Mouse (Mus musculus) erythroid progenitor cell, adult 5-6 weeks (primary cell): ENCODE data around the gene Mrln. TPM values are rescaled to one million over a fixed set of nuclear protein-coding genes. Genes with fewer than 3 reads are reported as not detected.
"Not testable (repeated sequence)": the region's sequence is repeated elsewhere in the genome, so short reads cannot be mapped to it uniquely, and the experiment has no call there.

Experiments
- ATAC-seq: replicated peaks from 2 replicates; pipeline ENCODE4 v1.8.0; 2016; ENCODE audit warnings: moderate number of reproducible peaks, mild to moderate bottlenecking, moderate TSS enrichment, inconsistent platforms; ENCODE audit not compliant: poor library complexity, low FRiP score, severe bottlenecking
- total RNA-seq, 2 experiments: library from RNA; stranded (forward) in 1 of 2; stranded (reverse) in 1 of 2; fragments of 150-400 nt in 1 of 2; fragments of 186-747, 209-891 nt in 1 of 2; gene quantifications; 2 replicates each; pipeline versions ENCODE4 v1.2.3 to v1.2.4; 2015 to 2017; ENCODE audit warnings: low replicate concordance in 2 of 2

Mrln gene
- total RNA-seq, 2 experiments from 2014 or later, result not detected

DNA sequence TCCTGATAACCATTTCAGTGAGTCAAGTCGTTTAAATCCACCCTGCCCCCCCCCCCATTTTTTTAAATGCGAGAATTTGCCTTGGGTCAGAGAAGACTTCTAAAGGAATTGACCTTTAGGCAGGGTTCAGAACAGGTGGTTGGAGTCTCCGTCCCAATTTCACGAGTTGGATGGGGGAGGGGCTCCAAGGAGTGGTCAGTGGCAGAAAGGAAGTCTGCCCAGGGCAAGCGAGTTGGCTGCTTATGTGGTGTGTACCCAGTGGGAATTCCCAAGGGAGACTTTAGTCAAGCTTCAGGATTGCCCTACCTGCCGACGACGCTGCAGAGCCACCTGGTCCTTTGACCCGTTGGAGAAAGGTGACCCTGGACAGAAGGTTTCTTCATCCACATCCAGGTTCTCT lies 10.2 kb upstream of the Mrln start:
- ATAC-seq, result no peak

DNA sequence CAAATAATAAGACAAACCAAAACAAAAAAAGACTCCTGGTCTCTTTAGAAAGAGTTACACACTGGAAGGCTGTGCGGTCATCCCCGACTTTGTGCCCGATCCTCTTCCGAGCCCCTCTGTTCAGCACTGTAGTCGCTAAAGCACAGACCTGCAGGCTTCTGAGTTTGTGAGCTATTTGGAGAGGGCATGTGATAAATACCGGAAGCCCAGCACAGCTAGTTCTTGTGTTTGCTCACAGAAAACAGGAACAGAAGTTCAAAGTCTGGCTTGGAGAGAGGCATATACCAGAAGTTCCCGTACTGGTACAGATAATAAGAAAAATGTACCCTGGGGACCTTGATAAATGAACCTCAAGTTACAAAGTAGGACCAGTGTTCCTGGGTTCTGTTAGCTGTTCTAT lies 9.2 kb upstream of the Mrln start:
- no peak for ATAC-seq

DNA sequence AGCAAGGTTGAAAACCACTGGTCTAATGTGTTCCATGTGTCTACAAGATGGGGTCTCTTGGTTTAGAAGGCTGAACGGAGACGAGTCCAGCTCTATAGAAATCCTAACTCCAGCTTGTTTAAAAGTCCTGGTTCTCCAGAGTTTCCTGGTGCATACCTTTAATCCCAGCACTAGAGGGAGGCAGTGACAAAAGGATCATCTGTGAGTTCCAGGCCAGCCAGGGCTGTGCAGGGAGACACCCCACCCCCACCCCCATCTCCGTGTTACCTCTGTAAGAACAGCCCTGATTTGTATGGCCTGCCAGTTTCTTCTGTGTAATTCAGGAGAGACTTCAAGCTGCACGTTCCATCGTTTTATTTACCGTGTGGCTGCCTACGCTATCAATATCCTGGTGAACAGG lies 8.7 kb upstream of the Mrln start:
- no peak for ATAC-seq

DNA sequence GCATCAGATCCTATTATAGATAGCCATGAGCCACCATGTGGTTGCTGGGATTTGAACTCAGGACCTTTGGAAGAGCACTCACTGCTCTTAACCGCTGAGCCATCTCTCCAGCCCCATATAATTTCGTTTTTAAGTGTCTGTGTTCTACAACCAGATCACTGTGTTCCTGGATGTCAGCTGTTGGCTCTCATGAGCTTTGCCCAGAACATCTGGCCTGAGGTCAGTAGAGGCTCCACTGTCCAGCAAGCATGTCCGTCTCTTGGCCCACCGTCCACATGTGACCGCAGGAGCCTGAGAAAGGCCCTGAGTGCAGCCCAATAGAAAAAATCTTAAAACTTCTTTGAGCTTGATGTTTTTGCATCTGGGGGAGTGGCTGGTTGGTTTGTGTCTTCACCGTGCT lies 7.8 kb upstream of the Mrln start:
- no peak for ATAC-seq

DNA sequence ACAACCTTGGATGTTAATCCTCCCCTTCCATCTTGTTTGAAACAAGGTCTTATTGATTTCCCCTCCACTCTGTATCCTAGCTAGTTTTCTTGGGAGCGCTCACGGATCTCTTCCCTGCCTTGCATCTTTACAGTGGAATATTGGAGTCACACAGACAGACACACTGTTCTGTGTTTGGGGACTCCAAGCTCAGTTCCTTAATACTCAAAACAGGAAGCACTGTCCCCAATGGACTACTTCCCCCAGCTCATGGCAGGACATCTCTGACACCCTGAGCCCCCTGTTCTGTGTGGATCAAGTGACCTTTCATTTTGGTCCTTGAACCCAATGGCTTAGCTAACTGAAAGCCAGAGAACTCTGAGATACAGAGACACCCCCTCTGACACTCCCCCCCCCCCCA lies 6.9 kb upstream of the Mrln start:
- ATAC-seq, result no peak

DNA sequence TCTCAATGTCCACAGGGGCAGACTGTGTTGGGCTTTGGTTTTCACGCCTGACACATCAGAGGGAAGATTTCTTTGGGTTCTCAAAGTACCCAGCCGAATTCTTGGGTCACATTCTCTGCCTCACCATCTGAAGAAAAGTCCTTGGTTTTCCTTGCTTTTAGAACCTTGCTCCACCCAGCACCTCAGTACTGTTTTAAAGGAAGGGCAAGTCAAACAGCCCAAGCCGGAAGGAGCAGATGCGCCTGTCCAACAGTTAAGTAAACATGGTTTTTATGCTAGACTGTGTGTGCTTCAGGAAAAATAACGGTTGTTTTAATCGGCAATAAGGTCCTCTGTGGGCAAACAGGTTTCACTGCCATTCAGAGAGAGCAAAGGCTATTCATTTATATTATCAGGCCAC lies 6.5 kb upstream of the Mrln start:
- no peak for ATAC-seq

DNA sequence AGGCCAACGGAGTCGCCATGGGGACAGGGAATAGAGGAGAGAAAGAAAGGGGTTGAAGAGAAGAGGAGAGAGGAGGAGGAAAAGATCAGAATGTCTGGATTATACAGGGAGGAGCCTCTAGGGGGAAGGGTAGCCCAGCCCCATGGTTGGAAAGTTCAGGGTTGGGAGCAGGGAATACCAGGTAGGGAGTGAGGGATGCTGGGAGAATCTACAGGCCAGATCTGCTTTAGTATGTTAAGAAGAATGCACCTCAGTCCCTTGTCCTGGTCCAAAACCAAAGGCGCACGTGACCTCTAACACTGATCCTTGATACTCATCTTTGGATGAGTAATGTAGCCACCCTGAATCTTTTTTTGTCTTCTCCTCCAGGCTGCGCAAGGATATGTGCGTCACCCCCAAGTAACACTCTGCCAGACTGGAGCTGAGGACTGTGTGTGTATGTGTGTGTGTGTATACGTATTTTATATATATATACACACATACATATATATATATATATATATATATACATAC lies 5.5 kb upstream of the Mrln start:
- no peak for ATAC-seq

DNA sequence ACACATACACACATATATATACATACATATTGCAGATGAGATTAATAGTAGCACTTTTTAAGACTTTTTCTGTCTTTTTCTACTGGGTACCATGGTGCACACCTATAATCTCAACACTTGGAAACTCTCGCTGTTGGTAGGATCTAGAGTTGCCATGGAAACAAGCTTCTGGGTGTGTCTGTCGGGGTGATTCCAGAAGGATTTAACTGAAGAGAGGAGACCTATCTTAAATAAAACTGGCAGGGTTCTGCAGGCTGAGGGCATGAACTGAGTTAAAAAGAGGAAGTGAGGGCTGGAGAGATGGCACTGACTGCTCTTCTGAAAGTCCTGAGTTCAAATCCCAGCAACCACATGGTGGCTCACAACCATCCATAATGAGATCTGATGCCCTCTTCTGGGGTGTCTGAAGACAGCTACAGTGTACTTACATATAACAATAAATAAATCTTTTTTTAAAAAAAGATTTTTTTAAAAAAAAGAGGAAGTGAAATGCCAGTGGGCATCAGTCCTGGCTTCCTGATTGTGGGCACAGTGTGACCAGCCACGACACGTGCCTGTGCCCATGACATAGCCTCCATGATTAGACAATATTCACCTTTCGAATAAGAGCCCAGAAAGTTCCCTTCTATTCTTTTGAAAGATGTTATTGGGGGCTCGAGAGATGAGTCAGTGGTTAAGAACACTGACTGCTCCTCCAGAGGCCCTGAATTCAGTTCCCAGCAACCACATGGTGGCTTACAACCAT lies 4.8 kb upstream of the Mrln start:
- no peak for ATAC-seq

DNA sequence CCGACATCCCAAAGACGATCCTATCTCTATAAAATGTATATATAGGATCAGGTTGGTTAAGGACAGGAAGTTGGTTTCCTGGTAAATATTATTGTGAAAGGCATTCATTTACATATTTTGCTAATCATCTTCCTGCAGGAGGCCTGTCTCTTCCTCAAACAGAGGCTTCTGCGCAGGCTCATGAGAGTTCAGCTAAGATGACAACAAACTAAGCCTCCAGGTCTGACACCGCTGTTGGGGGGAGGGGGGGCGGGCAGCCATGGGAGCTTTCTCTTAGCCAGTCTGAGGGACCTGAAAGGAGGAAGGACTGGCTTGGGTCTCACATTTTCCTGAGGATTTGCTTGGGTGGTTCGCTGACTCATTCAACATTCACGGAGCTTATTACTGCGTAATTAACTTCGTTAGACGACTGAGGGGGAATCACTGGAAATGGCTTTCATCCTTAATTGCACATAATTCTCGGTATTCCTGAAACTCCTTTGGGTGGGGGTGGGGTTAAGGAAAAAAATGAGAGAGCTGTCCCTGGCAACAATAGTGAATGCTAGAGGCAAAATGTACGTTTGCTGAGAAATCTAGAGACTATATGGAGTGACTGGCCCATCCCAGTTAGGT lies 3.5 kb upstream of the Mrln start:
- ATAC-seq, result no peak

DNA sequence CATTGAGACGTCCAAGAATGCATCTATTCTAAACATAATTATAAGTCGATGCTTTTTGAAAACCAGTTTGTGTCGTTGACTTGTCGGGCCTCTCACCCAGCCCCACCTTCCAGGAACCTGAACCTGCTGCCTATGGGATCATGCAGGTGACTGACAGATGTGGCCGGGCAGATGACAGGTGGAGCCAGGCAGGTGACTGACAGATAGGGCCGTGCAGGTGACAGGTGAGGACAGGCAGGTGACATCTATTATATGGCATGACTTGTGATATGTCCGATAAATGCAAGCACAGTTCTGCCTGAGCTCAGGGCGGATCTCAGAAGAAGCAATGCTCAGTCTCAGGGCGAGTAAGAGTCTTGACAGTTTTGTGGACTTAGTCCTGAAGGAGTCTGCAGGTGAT lies 6.8 kb downstream of the Mrln start:
- ATAC-seq, result no peak

DNA sequence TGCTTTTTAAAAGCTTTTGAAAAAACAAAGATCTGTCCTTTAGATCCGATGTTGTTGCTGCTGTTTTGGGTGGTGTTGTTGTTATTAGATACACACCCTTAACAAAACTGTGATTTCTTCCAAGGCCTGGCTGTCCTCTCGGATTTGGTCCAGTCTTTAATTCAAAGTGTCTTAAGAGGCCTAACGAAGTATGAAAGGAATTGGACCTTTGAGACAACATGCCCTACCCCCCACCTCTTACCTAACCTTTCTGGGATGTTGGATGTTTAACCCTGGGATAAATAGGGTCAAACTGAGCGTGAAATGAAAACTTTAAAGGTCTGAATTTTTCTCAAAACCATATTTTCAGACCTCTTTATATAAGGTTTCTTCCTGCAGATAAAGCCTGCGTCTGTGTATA lies 16.5 kb downstream of the Mrln start:
- no peak for ATAC-seq

DNA sequence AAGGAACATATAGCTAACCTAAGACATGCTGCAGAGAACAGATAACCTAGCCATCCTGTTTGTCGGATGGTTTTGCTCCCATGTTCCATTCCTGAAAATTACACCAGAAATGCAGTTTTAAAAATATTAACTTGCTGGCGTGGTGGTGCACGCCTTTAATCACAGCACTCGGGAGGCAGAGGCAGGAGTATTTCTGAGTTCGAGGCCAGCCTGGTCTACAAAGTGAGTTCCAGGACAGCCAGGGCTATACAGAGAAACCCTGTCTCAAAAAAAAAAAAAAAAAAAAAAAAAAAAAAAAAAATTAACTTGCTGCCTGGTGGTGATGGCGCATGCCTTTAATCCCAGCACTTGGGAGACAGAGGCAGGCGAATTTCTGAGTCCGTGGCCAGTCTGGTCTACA lies 17.8 kb downstream of the Mrln start:
- ATAC-seq, result not testable (repeated sequence)

DNA sequence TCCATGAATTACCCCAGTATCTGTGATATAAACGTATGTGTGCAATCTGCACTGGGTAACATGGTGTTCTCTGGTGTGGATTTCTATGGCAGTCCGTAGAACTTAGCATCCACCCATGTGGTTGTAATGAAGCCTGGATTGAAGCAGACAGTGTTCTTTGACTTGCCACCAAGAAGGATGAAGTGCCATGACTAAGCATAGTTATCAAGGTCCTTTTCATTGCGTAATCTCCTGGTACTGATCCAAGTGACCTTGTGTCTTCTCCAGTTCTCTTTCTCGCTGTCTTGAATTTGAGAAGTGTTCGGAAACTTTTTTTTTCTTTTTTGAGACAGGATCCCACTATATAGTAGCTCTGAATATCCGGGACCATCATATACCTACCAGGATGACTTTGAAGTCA lies 20.1 kb downstream of the Mrln start:
- no peak for ATAC-seq

DNA sequence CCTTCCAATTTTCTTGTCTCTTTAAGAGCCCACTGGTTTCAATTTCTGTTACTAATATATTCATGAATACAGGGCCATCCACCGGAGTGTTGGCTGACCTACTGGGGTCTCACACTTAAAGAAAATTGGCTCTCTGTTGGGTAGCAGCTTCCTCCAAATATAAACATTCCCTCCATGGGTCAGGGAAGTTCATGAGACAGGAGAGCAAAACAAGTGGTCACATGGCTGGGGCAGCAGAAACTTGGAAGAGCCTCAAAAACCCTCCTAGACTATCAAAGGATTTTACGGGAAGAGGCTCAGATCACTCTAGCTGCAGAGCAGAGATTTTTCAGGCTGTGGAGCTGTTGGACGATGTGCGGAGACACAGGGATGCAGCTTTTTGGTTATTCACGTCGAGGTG lies 21.3 kb downstream of the Mrln start:
- ATAC-seq, result no peak

DNA sequence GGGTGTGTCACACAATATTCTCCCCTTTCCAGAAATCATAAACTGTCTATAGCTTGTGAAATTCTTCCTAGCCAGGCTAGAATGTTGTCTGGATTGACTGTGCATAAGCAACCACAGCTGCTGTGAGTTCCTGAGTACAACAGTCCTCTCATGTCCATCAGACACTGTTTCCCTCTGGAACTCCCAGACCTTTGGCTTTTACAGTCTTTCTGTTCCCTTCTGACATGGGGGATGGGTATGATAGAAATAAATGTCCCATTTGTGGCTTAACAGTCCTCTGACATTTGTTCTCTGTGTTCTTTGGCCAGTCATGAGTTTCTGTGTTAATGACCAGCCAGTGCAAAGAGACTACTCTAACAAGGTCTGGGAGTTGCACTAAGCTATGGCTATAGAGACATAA lies 22.1 kb downstream of the Mrln start:
- no peak for ATAC-seq

DNA sequence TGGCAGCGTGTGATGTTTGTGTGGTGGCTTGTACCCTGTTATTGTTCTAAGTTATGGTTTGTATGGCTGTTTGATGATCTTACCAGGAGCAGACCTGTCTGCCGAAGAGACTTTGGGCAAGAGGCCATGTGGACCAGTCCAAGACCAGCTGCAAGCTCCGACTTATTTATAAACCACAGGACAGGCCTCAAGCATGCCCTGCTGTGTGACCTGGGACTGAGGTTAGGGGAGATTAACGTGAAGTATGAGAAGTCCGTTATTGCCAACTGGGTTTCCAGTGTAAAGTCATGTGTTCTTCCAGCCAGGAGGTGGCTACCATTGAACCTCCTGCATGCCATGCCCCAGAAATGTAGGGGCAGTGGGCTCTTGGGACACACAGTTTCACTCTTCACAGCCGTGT lies 25.9 kb downstream of the Mrln start:
- no peak for ATAC-seq

DNA sequence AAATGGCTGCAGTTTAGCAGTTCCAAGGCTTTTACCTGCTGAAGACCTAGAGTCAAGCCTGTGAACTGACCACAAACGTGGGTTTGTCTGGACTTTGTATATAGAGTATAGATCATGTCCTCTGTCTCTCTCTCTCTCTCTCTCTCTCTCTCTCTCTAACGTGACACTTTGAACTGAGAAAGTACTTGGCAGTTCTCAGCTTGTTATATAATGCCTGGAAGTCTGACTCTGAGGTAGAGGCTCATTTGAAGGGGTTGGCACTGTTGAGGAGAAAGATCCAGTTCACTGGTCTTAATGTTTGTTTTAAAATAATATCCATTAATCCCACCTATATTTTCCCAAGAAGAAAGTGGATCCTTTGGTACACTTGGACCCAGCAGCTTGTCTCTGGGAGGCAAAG lies 33.5 kb downstream of the Mrln start:
- ATAC-seq, result no peak

DNA sequence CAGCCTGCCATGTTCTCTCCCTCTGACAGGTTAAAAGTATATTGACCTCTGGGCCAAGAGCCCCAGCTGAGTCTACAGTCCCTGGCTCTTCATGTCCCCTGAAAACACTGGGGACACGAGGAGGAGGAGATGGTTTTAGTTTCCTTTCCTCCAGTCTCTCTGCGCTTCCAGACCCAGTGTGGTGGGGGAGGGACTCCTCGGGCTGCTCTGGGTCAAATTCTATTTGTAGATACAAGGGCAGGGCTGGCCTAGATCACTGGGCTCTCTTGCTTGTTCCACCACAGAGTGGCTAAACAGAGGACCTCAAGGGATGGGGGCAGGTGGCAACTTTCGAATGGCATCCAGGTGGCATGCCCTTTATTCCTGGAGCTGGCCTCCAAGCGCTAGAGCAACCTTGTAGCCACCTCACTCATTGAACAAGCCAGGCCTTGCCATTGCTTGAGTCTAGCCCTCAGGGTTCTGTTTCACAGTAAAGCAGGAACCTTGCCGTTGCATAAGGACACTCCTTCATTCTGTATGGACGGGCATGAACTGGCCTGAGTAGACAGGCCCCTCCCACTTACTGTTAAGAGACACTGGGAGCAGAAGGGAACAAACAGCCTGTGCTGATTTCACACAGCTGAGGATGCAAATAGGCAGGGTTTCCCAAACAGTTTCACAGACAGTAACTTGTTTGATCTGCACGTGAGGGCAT lies 38.4 kb downstream of the Mrln start:
- no peak for ATAC-seq

DNA sequence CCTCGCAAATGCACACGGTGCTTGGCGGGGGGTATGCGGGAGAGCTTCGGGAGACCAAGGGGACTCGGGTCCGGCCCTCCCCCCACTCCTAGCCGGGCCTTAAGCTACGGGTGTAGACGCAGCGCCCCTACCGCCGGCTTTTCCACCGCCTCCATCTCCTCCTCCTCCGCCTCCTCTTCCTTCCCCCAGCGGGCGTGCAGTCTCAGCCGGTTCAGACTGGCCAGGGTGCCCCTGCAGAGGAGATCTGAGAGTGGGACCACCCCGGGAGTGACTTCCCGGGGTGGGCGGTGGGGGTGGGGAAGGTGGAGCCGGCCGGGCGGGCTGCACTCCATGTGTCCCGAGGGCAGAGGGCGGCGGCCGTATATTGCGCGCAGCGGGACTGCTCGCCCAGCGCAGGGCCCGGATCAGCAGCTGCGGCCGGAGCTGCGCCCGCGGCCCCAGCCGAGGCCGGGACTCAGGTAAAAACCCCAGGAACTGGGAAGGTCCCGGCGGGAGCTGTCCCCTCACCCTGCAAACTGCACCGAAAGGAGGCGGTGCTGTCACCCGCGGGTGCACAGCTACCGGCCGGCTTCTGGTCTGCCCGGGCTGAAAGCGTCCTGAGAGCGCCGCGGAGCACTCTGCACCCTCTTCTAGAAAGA lies 40.6 kb downstream of the Mrln start, which contains the start of gene Slc16a9:
TSS of gene Slc16a9 (plus strand) at position 180 of the 638 bp plus-strand sequence.
- no peak for ATAC-seq

DNA sequence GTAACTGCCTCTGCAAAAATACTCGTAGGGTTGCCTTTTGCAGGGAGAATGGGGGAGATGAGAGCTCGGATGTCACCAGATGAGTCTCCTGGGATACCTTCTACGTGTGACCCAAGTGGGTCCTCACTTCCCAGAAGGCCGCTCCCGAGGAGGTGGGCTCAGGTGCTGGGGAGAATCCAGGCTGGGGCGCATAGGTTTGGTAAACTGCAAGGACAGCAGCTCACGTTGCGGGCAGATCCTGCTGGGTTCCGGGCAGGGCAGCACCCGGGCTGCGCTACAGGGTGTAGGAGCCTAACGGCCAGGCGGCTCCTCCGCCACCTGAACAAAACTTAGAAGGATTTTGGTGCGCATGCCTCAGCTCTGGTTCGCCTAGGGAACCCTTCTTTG lies 41.1 kb downstream of the Mrln start:
- no peak for ATAC-seq

DNA sequence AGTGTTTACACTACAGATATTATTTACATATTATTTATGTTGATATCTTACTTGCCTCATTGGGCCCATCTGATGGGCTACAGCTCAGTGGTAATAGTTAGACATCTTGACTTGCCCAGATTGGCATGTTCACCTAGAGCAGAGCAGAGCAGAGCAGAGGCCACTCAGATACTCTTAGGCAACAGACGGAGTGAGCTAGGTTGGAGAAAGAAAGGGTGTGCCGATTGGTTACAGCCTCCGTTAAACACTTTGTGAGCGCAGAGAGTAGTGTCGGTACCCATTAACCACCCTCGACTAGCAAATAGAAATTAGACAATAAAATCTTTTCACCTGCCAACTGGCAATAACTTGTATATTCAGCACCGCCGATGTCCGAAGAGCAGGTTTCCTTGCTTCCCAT lies 41.6 kb downstream of the Mrln start:
- ATAC-seq, result no peak
